Mouse (Mus musculus) layer of hippocampus, adult 2 months (tissue): ENCODE measurements around the gene Plxdc1. TPM values are rescaled to one million over a fixed set of nuclear protein-coding genes. Genes with fewer than 3 reads are reported as not detected.

Source experiments
- DNase-seq, 2 experiments: peaks; one replicate each; pipeline ENCODE4 v3.0.0; 2022; ENCODE audit warnings: low spot score in 2 of 2
- H3K27ac ChIP-seq: fragments of 200-600 bp; 2 replicates; pipeline ENCODE4 v1.8.1; 2022
- H3K4me3 ChIP-seq: fragments of 200-600 bp; 2 replicates; pipeline ENCODE4 v1.8.1; 2022; ENCODE audit warnings: mild to moderate bottlenecking
- CTCF ChIP-seq: fragments of 200-600 bp; conservative IDR thresholded peaks from 2 replicates; pipeline ENCODE4 v1.8.1; 2022; ENCODE audit warnings: antibody characterized with exemption, mild to moderate bottlenecking, moderate library complexity
- microRNA-seq, 2 experiments: library from miRNA; unstranded; fragments of <30 nt; microRNA quantifications; one replicate each; pipeline ENCODE4 v1.2.0; 2021
- total RNA-seq, 2 experiments: library from RNA; stranded (reverse); gene quantifications; 2 replicates each; pipeline ENCODE4 v1.2.3; 2021

Plxdc1 gene
- total RNA-seq, 2 experiments from 2014 or later = 9.0 to 10.3 TPM

- no peak for TF ChIP-seq CTCF
- Histone ChIP-seq H3K4me3 (no peak overlapping the region), H3K27ac (no peak overlapping the region)
- no peak for DNase-seq
Observed at GRCm38 (mm10) chr11:97877341-97877740, 108.9 kb downstream of the Plxdc1 start.

DNA sequence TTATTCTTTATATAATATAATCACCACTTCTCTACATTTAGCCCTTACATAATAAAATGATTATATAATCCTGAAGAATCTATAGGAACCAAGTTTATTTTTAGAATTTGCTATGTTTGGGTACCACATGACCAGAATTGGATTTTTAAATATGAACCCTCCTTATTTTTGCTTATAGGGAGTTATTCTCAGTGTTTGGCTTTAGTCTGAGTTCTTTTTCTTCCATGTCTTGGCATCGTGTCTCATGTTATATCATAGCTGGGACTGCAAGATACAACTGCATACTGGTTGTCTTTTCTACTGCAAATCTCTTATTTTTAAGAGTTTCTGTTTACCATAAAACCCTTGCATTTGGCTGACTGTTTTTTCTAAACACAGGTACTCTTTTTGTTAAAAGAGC lies 111.8 kb downstream of the Plxdc1 start:
- no peak for TF ChIP-seq CTCF
- Histone ChIP-seq H3K27ac (peak overlapping the region; percentile 64), H3K4me3 (no peak overlapping the region)
- DNase-seq = no peak

Small RNAs within 50 kb of the gene (microRNA-seq; reads per million reads assigned to microRNA genes)
- gene Gm22461 = 0 reads per million in 2 experiments
- 0 reads per million in 2 experiments for gene Gm27597

Other genes starting within 250 kb of the Plxdc1 start
- 100 to 1,000 TPM; 106 to 109 TPM for gene Pip4k2b, start 241.7 kb downstream of the Plxdc1 start, total RNA-seq
- 10 to 100 TPM; 20.1 to 20.6 TPM for gene Cwc25, start 219.9 kb downstream of the Plxdc1 start, total RNA-seq
- gene 1700001P01Rik, start 210.5 kb downstream of the Plxdc1 start, total RNA-seq = 1 to 10 TPM; 1.3 to 2.4 TPM
- 100 to 1,000 TPM; 361 to 374 TPM for gene Rpl23, start 204.0 kb downstream of the Plxdc1 start, total RNA-seq
- gene Lasp1, start 187.4 kb downstream of the Plxdc1 start, total RNA-seq = 10 to 100 TPM; 88.1 to 91.4 TPM
- gene B230217C12Rik, start 145.7 kb downstream of the Plxdc1 start, total RNA-seq = 10 to 100 TPM; 67.8 to 72.6 TPM
- gene Fbxo47, start 102.3 kb downstream of the Plxdc1 start, total RNA-seq = 1 to 10 TPM; 1.2 to 1.8 TPM
- gene Arl5c, start 9.7 kb upstream of the Plxdc1 start, total RNA-seq = 1 to 10 TPM; 1.4 to 1.7 TPM
- gene Cacnb1, start 36.6 kb upstream of the Plxdc1 start, total RNA-seq = 100 to 1,000 TPM; 139 to 142 TPM
- gene Rpl19, start 40.3 kb upstream of the Plxdc1 start, total RNA-seq = 100 to 1,000 TPM; 615 to 621 TPM
- gene Stac2, start 67.0 kb upstream of the Plxdc1 start, total RNA-seq = 10 to 100 TPM; 50.2 to 50.8 TPM
- 10 to 100 TPM; 33.7 to 34.2 TPM for gene Fbxl20, start 164.0 kb upstream of the Plxdc1 start, total RNA-seq
- gene Med1, start 206.8 kb upstream of the Plxdc1 start, total RNA-seq = 10 to 100 TPM; 53.4 to 54.5 TPM
- 10 to 100 TPM; 40.9 to 47.0 TPM for gene Cdk12, start 216.6 kb upstream of the Plxdc1 start, total RNA-seq